Mouse (Mus musculus): ENCODE data around the gene Sh3rf3. TPM values are rescaled to one million over a fixed set of nuclear protein-coding genes. Genes with fewer than 3 reads are reported as not detected.
A peak's percentile ranks its signal among the peaks of the same experiment; 100 is the strongest.

Gene Sh3rf3
- polyA plus RNA-seq, 1 experiment from 2014 or later: 0.04 TPM

GRCm38 (mm10) chr10:58812210-58813080, 714 bp upstream of the Sh3rf3 start:
- ATAC-seq (ENCODE audit: low read depth): no peak
- peaks cover 37% of the 10 kb centered on the region for H3K27me3 ChIP-seq (ENCODE audit: control insufficient read depth, insufficient read depth, low read depth, low read length)
- H3K36me3 ChIP-seq (ENCODE audit: control insufficient read depth, insufficient read depth): no peaks in the 10 kb centered on the region
- H3K27ac ChIP-seq (ENCODE audit: low read length): no peak overlapping the region
- WGBS (ENCODE audit: insufficient replicate concordance): 0% methylated on average over 63 of the region's 63 CpGs
- no peaks in the 10 kb centered on the region for H3K4me1 ChIP-seq (ENCODE audit: control insufficient read depth, low read depth, low read length)
- no peaks in the 10 kb centered on the region for H3K9me3 ChIP-seq (replicated peaks; ENCODE audit: control insufficient read depth, low read length)
- H3K4me2 ChIP-seq (ENCODE audit: low read depth, low read length): peak overlapping the region; percentile 62
- peak overlapping the region; percentile 36 for H3K4me3 ChIP-seq (ENCODE audit: low read depth, low read length)
- no peak overlapping the region for H3K9ac ChIP-seq (ENCODE audit: low read depth, low read length)

- H3K4me1 ChIP-seq (ENCODE audit: control insufficient read depth, low read depth, low read length): no peaks in the 10 kb centered on the region
- no peaks in the 10 kb centered on the region for H3K9me3 ChIP-seq (replicated peaks; ENCODE audit: control insufficient read depth, low read length)
- no peak overlapping the region for H3K9ac ChIP-seq (ENCODE audit: low read depth, low read length)
- no peak overlapping the region for H3K4me3 ChIP-seq (ENCODE audit: low read depth, low read length)
- H3K27me3 ChIP-seq (ENCODE audit: control insufficient read depth, insufficient read depth, low read depth, low read length): peaks cover 37% of the 10 kb centered on the region
- WGBS (ENCODE audit: insufficient replicate concordance): 3% methylated on average over 35 of the region's 35 CpGs
- no peak overlapping the region for H3K27ac ChIP-seq (ENCODE audit: low read length)
- H3K4me2 ChIP-seq (ENCODE audit: low read depth, low read length): peak overlapping the region; percentile 62; the same call in 1 of the 2 replicates
- no peaks in the 10 kb centered on the region for H3K36me3 ChIP-seq (ENCODE audit: control insufficient read depth, insufficient read depth)
- no peak for ATAC-seq (ENCODE audit: low read depth)
These were observed 637 bp downstream of the Sh3rf3 start for GRCm38 (mm10) chr10:58813801-58814191.

GRCm38 (mm10) chr10:58814486-58814885, 1.3 kb downstream of the Sh3rf3 start:
- H3K4me1 ChIP-seq (ENCODE audit: control insufficient read depth, low read depth, low read length): no peaks in the 10 kb centered on the region
- H3K4me2 ChIP-seq (ENCODE audit: low read depth, low read length): no peak overlapping the region
- H3K27ac ChIP-seq (ENCODE audit: low read length): no peak overlapping the region
- WGBS (ENCODE audit: insufficient replicate concordance): 52% methylated on average over 7 of the region's 7 CpGs
- H3K27me3 ChIP-seq (ENCODE audit: control insufficient read depth, insufficient read depth, low read depth, low read length): peaks cover 37% of the 10 kb centered on the region
- ATAC-seq (ENCODE audit: low read depth): no peak
- no peak overlapping the region for H3K9ac ChIP-seq (ENCODE audit: low read depth, low read length)
- H3K36me3 ChIP-seq (ENCODE audit: control insufficient read depth, insufficient read depth): no peaks in the 10 kb centered on the region
- H3K9me3 ChIP-seq (replicated peaks; ENCODE audit: control insufficient read depth, low read length): no peaks in the 10 kb centered on the region
- H3K4me3 ChIP-seq (ENCODE audit: low read depth, low read length): no peak overlapping the region

GRCm38 (mm10) chr10:58824016-58824568, 10.9 kb downstream of the Sh3rf3 start:
- Histone ChIP-seq H3K9me3 (replicated peaks; ENCODE audit: control insufficient read depth, low read length) (no peaks in the 10 kb centered on the region), H3K9ac (ENCODE audit: low read depth, low read length) (no peak overlapping the region), H3K27ac (ENCODE audit: low read length) (no peak overlapping the region), H3K36me3 (ENCODE audit: control insufficient read depth, insufficient read depth) (no peaks in the 10 kb centered on the region), H3K4me1 (ENCODE audit: control insufficient read depth, low read depth, low read length) (no peaks in the 10 kb centered on the region), H3K4me3 (ENCODE audit: low read depth, low read length) (no peak overlapping the region), H3K4me2 (ENCODE audit: low read depth, low read length) (no peak overlapping the region), H3K27me3 (ENCODE audit: control insufficient read depth, insufficient read depth, low read depth, low read length) (no peaks in the 10 kb centered on the region)
- no peak for ATAC-seq (ENCODE audit: low read depth)
- WGBS (ENCODE audit: insufficient replicate concordance): 54% methylated on average over 7 of the region's 7 CpGs

- Histone ChIP-seq H3K4me1 (ENCODE audit: control insufficient read depth, low read depth, low read length) (no peaks in the 10 kb centered on the region), H3K4me2 (ENCODE audit: low read depth, low read length) (no peak overlapping the region), H3K9ac (ENCODE audit: low read depth, low read length) (no peak overlapping the region), H3K27me3 (ENCODE audit: control insufficient read depth, insufficient read depth, low read depth, low read length) (no peaks in the 10 kb centered on the region), H3K9me3 (replicated peaks; ENCODE audit: control insufficient read depth, low read length) (no peaks in the 10 kb centered on the region), H3K27ac (ENCODE audit: low read length) (no peak overlapping the region), H3K4me3 (ENCODE audit: low read depth, low read length) (no peak overlapping the region), H3K36me3 (ENCODE audit: control insufficient read depth, insufficient read depth) (no peaks in the 10 kb centered on the region)
- no peak for ATAC-seq (ENCODE audit: low read depth)
- WGBS (ENCODE audit: insufficient replicate concordance): 67% methylated on average over 11 of the region's 11 CpGs
These were observed 16.3 kb downstream of the Sh3rf3 start for GRCm38 (mm10) chr10:58829251-58830111.

GRCm38 (mm10) chr10:58833146-58833545, 20.0 kb downstream of the Sh3rf3 start:
- H3K4me3 ChIP-seq (ENCODE audit: low read depth, low read length): no peak overlapping the region
- no peak for ATAC-seq (ENCODE audit: low read depth)
- no peaks in the 10 kb centered on the region for H3K9me3 ChIP-seq (replicated peaks; ENCODE audit: control insufficient read depth, low read length)
- no peaks in the 10 kb centered on the region for H3K4me1 ChIP-seq (ENCODE audit: control insufficient read depth, low read depth, low read length)
- no peaks in the 10 kb centered on the region for H3K27me3 ChIP-seq (ENCODE audit: control insufficient read depth, insufficient read depth, low read depth, low read length)
- no peak overlapping the region for H3K4me2 ChIP-seq (ENCODE audit: low read depth, low read length)
- no peak overlapping the region for H3K9ac ChIP-seq (ENCODE audit: low read depth, low read length)
- no peak overlapping the region for H3K27ac ChIP-seq (ENCODE audit: low read length)
- H3K36me3 ChIP-seq (ENCODE audit: control insufficient read depth, insufficient read depth): no peaks in the 10 kb centered on the region
- WGBS (ENCODE audit: insufficient replicate concordance): 45% methylated on average over 3 of the region's 3 CpGs

- ATAC-seq (ENCODE audit: low read depth): no peak
- H3K36me3 ChIP-seq (ENCODE audit: control insufficient read depth, insufficient read depth): no peaks in the 10 kb centered on the region
These were observed 20.6 kb downstream of the Sh3rf3 start for GRCm38 (mm10) chr10:58833741-58834178.

GRCm38 (mm10) chr10:58836391-58836790, 23.2 kb downstream of the Sh3rf3 start:
- H3K27ac ChIP-seq (ENCODE audit: low read length): no peak overlapping the region
- WGBS (ENCODE audit: insufficient replicate concordance): 59% methylated on average over 3 of the region's 3 CpGs
- no peak for ATAC-seq (ENCODE audit: low read depth)

More at GRCm38 (mm10) chr10:58833741-58834178, 20.6 kb downstream of the Sh3rf3 start:
- WGBS (ENCODE audit: insufficient replicate concordance): 61% methylated on average over 13 of the region's 13 CpGs
- H3K4me2 ChIP-seq (ENCODE audit: low read depth, low read length): no peak overlapping the region
- H3K9me3 ChIP-seq (replicated peaks; ENCODE audit: control insufficient read depth, low read length): no peaks in the 10 kb centered on the region
- no peak overlapping the region for H3K4me3 ChIP-seq (ENCODE audit: low read depth, low read length)
- no peaks in the 10 kb centered on the region for H3K4me1 ChIP-seq (ENCODE audit: control insufficient read depth, low read depth, low read length)
- H3K27ac ChIP-seq (ENCODE audit: low read length): no peak overlapping the region
- no peak overlapping the region for H3K9ac ChIP-seq (ENCODE audit: low read depth, low read length)
- H3K27me3 ChIP-seq (ENCODE audit: control insufficient read depth, insufficient read depth, low read depth, low read length): no peaks in the 10 kb centered on the region

More at GRCm38 (mm10) chr10:58836391-58836790, 23.2 kb downstream of the Sh3rf3 start:
- H3K36me3 ChIP-seq (ENCODE audit: control insufficient read depth, insufficient read depth): no peaks in the 10 kb centered on the region
- no peak overlapping the region for H3K4me3 ChIP-seq (ENCODE audit: low read depth, low read length)
- no peaks in the 10 kb centered on the region for H3K9me3 ChIP-seq (replicated peaks; ENCODE audit: control insufficient read depth, low read length)
- no peak overlapping the region for H3K9ac ChIP-seq (ENCODE audit: low read depth, low read length)
- no peaks in the 10 kb centered on the region for H3K27me3 ChIP-seq (ENCODE audit: control insufficient read depth, insufficient read depth, low read depth, low read length)
- H3K4me1 ChIP-seq (ENCODE audit: control insufficient read depth, low read depth, low read length): no peaks in the 10 kb centered on the region
- no peak overlapping the region for H3K4me2 ChIP-seq (ENCODE audit: low read depth, low read length)

Data from liver, embryonic 16.5 days (tissue).